Mouse (Mus musculus): ENCODE results near the gene Lamb3. TPM values are rescaled to one million over a fixed set of nuclear protein-coding genes. Genes with fewer than 3 reads are reported as not detected.

The Lamb3 gene
- polyA plus RNA-seq, 1 experiment = not detected

DNA sequence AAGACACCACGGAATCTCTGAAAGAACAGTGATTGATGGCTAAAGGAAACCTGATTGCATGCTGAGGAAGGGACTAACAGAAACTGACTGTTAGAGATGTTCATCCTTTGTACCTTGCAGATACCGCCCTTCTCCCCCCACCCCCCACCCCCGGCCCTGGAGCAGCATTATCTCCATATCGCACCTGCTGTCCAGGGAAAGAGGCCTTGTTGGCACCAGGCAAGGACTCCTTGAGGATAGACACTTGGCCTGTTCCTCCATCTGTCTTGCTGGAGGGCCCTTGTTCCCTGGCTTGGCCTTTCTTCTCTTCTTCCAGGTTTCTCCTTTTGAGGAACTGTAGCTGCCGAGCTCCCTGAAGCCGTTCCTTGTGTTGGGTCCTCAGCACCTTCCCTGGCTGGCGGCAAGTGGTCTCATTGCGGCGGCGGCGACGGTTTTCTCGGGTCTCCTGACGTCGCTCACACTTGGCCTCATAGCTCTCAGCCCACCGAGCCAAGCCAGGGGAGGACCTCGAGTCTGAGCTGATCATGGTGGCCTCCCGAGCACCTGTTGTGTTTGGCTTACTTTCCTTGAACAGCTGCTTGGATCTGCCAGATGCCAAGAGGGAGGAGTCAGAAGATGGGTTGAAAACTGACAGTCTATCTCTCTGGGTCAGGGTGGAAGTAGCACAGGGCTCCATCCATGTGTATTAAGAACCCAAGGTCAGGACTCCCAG lies 9.8 kb upstream of the Lamb3 start:
- 88% methylated on average over 18 of the region's 18 CpGs for WGBS
- no peak for TF ChIP-seq CTCF (IDR thresholded peaks at IDR 0.05; ENCODE audit: insufficient read depth, low read depth, low read length)
- no peak for TF ChIP-seq POLR2A (IDR thresholded peaks at IDR 0.05; ENCODE audit: insufficient read depth, low read depth, low read length)
- Histone ChIP-seq H3K27ac (ENCODE audit: insufficient read depth, low read depth, low read length) (no peak overlapping the region), H3K4me3 (ENCODE audit: insufficient read depth, low read depth, low read length) (no peak overlapping the region), H3K4me1 (ENCODE audit: control insufficient read depth, insufficient read depth, low read length) (no peaks in the 10 kb centered on the region)

DNA sequence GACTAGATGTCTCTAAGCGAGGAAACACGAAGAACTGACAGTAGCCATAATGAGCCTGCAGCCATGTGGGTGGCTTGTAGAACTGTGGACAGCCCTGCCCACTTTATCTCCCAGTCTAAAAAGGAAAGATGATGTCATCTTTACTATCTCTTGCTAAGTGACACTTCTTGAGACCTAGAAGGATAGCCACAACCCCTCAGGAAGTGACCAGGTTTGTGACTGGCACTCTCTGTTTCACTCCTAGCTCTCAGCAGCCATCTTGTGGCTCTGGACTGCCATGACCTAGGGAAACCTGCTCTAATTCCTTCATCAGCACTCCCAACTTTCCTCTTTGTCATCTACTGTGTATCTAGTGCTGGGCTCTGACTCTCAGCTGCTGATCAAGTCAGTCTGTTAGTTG lies 9.2 kb upstream of the Lamb3 start:
- no peak for TF ChIP-seq POLR2A (IDR thresholded peaks at IDR 0.05; ENCODE audit: insufficient read depth, low read depth, low read length)
- TF ChIP-seq CTCF (IDR thresholded peaks at IDR 0.05; ENCODE audit: insufficient read depth, low read depth, low read length) = no peak
- Histone ChIP-seq H3K27ac (ENCODE audit: insufficient read depth, low read depth, low read length) (no peak overlapping the region), H3K4me1 (ENCODE audit: control insufficient read depth, insufficient read depth, low read length) (no peaks in the 10 kb centered on the region), H3K4me3 (ENCODE audit: insufficient read depth, low read depth, low read length) (no peak overlapping the region)
- 91% methylated on average over 2 of the region's 2 CpGs for WGBS

DNA sequence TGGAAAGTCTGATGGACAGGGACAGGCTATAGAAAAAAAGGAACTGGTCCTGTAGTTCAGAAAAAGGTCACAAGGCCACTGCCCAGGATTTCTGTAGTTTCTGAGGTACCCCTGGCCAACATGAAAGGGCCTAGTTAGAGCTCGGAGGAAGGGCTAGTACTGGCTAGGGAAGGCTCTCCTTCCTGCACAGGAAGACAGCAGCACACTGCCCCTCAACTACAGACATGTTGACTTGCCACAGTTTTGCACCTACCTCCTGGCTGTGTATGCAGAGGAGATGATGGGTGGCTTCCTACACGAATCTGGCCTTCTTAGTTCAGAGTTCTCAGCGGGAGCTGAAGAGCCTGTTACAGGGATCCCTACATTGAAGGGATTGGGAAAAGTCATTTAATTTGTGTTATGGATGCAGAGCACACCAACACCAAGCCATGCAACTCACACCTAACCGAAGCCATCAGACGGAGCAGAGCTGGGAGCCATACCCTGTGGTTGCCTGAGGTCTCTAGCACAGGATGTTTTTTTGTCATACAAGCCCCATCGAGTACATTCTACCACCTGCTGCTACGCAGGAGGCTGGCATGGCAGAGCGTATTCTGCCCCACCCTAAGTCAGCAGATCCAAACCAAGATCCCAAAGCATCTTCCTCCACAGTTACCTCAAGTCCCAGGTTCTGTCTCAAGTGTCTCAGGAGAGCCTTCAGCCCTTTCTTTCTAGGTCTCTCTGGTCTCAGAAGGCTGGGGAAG lies 6.7 kb upstream of the Lamb3 start:
- no peak for TF ChIP-seq POLR2A (IDR thresholded peaks at IDR 0.05; ENCODE audit: insufficient read depth, low read depth, low read length)
- TF ChIP-seq CTCF (IDR thresholded peaks at IDR 0.05; ENCODE audit: insufficient read depth, low read depth, low read length) = no peak
- WGBS = 89% methylated on average over 8 of the region's 8 CpGs
- peak overlapping the region; percentile 53; the same call in 1 of the 2 replicates for H3K27ac ChIP-seq (ENCODE audit: insufficient read depth, low read depth, low read length)
- H3K4me1 ChIP-seq (ENCODE audit: control insufficient read depth, insufficient read depth, low read length) = no peaks in the 10 kb centered on the region
- no peak overlapping the region; the same call in 1 of the 2 replicates for H3K4me3 ChIP-seq (ENCODE audit: insufficient read depth, low read depth, low read length)

DNA sequence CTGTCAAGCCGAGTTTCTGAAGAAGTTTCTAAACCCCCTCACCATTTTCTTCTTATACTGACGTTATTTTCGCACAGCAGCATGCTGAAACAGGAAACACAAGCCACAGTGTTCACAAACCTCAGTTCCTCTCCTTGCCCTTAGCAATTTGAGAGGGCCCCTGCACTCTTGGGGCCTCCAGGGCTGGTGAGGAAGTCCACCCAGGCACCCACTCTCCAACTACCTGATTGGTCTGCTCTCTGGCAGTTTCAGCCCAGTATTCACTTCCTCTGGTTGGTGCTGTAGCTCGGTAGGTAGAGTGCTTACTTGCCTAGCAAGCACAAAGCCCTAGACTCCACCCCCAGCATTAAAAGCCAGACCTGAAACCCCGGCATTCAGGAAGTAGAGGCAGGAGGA lies 6.1 kb upstream of the Lamb3 start, which contains the start of gene Traf3ip3:
TSS of gene Traf3ip3 (minus strand) at position 321 of the 396 bp plus-strand sequence.
- no peak for TF ChIP-seq POLR2A (IDR thresholded peaks at IDR 0.05; ENCODE audit: insufficient read depth, low read depth, low read length)
- no peak for TF ChIP-seq CTCF (IDR thresholded peaks at IDR 0.05; ENCODE audit: insufficient read depth, low read depth, low read length)
- Histone ChIP-seq H3K4me3 (ENCODE audit: insufficient read depth, low read depth, low read length) (no peak within 1 kb of the TSS; the same call in 1 of the 2 replicates), H3K4me1 (ENCODE audit: control insufficient read depth, insufficient read depth, low read length) (no peaks in the 10 kb centered on the region), H3K27ac (ENCODE audit: insufficient read depth, low read depth, low read length) (peak within 1 kb of the TSS; percentile 53; the same call in 1 of the 2 replicates)
- 79% methylated on average over 5 of the region's 5 CpGs for WGBS

DNA sequence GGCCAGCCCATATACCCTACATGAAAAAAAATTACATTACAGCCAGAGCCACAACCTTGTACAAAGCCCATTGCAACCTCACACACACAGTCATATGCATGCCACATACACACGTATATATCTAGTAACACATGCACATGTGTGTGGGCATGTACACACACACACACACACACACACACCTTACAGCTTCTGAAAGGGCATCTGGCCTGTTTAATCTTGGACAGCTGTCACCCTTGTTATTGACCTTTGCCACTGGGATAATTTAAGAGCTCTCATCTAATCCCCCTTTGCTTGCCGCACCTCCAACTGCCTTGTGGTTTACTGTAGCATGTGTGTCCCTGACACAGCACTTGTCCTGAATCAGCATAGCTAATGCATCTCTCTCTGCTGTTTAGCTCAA lies 3.7 kb upstream of the Lamb3 start:
- Histone ChIP-seq H3K4me1 (ENCODE audit: control insufficient read depth, insufficient read depth, low read length) (no peaks in the 10 kb centered on the region), H3K4me3 (ENCODE audit: insufficient read depth, low read depth, low read length) (no peak overlapping the region), H3K27ac (ENCODE audit: insufficient read depth, low read depth, low read length) (no peak overlapping the region)
- 94% methylated on average over 2 of the region's 2 CpGs for WGBS
- TF ChIP-seq POLR2A (IDR thresholded peaks at IDR 0.05; ENCODE audit: insufficient read depth, low read depth, low read length) (no peak), CTCF (IDR thresholded peaks at IDR 0.05; ENCODE audit: insufficient read depth, low read depth, low read length) (no peak)

DNA sequence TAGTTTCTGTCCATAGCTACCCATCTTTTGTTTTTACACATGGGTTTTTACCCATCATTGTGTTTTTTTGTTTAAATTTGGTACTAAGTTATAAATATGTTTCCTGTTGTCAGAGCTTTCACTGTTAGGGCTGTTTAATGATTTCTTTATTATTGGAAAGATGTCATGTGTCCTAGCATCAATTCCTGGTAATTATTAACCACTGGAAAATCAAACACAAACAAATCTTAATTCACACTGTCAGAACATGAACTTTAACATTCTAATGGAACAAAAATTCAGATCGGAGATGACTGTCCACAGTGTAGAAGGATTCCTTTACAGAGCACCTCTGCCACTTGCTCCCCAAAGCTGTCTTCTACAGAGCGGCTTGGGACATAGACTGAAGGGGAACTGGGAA lies 2.1 kb upstream of the Lamb3 start:
- Histone ChIP-seq H3K27ac (ENCODE audit: insufficient read depth, low read depth, low read length) (no peak overlapping the region), H3K4me1 (ENCODE audit: control insufficient read depth, insufficient read depth, low read length) (no peaks in the 10 kb centered on the region), H3K4me3 (ENCODE audit: insufficient read depth, low read depth, low read length) (no peak overlapping the region)
- TF ChIP-seq POLR2A (IDR thresholded peaks at IDR 0.05; ENCODE audit: insufficient read depth, low read depth, low read length) (no peak), CTCF (IDR thresholded peaks at IDR 0.05; ENCODE audit: insufficient read depth, low read depth, low read length) (no peak)
- 97% methylated on average over 2 of the region's 2 CpGs for WGBS

DNA sequence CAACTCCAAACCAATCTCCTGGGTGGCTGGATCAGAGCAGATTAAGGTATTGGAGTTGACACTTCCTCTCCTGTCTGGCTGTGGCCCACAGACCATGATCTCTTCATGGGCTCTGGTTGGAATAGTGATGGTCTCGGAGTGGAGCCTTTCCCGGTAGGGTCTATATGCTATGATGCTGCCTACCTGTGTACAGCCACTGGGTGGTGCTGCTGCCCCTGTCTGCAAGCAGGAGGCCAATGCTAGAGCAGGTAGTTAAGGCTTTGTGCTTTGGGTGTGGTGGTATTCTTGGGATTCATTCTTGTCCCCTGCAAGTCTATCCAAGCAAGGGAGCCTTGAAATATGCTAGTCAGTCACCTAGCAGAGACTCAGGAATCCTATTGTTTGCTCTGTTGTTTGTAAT lies 679 bp downstream of the Lamb3 start:
- Histone ChIP-seq H3K4me1 (ENCODE audit: control insufficient read depth, insufficient read depth, low read length) (no peaks in the 10 kb centered on the region), H3K4me3 (ENCODE audit: insufficient read depth, low read depth, low read length) (no peak overlapping the region), H3K27ac (ENCODE audit: insufficient read depth, low read depth, low read length) (no peak overlapping the region)
- WGBS = 33% methylated on average over 2 of the region's 2 CpGs
- peak; percentile 40; the same call in 1 of the 2 replicates for TF ChIP-seq CTCF (IDR thresholded peaks at IDR 0.05; ENCODE audit: insufficient read depth, low read depth, low read length)
- no peak for TF ChIP-seq POLR2A (IDR thresholded peaks at IDR 0.05; ENCODE audit: insufficient read depth, low read depth, low read length)

DNA sequence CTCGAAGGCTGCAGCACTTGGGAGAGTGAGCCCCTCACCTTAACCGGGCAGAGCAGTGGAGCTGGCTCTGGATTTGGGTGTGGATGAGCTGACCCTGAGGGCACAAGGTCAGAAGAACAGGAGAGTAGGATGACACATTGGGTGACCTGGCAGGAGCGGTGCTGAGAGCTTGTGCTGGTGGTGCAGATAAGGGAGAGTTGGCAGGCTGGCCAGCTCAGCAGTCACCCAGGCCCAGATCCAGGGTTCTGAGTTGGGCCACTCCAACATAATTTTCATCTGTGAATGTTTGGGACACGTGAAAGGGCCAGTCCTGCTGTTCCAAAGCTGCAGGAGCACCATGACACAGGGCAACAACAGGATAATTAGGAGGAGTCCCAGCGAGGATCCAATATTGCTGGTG lies 3.9 kb downstream of the Lamb3 start:
- no peak overlapping the region for H3K27ac ChIP-seq (ENCODE audit: insufficient read depth, low read depth, low read length)
- H3K4me3 ChIP-seq (ENCODE audit: insufficient read depth, low read depth, low read length) = no peak overlapping the region
- H3K4me1 ChIP-seq (ENCODE audit: control insufficient read depth, insufficient read depth, low read length) = no peaks in the 10 kb centered on the region
- 85% methylated on average over 5 of the region's 5 CpGs for WGBS
- TF ChIP-seq POLR2A (IDR thresholded peaks at IDR 0.05; ENCODE audit: insufficient read depth, low read depth, low read length) = no peak
- TF ChIP-seq CTCF (IDR thresholded peaks at IDR 0.05; ENCODE audit: insufficient read depth, low read depth, low read length) = no peak

DNA sequence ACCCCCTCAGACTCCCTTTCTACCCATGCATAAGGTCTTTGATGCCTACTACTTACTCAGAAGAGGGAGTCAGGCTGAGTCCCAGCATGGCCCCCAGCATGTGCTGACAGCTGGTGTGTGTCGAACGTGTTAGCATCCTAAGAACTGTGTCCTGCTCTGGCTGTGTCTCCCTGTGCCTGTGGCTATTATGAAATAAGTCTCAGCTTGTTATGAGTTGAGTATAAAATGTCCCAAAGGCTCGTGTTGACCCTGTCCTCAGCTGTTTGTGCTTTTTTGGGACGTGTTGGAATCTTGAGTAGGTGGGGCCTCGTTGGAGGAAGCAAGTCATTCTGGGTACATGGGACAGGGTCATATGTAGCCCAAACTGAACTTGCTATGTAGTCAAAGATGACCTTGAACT lies 6.6 kb downstream of the Lamb3 start:
- H3K4me1 ChIP-seq (ENCODE audit: control insufficient read depth, insufficient read depth, low read length) = no peaks in the 10 kb centered on the region
- no peak overlapping the region for H3K27ac ChIP-seq (ENCODE audit: insufficient read depth, low read depth, low read length)
- H3K4me3 ChIP-seq (ENCODE audit: insufficient read depth, low read depth, low read length) = no peak overlapping the region
- WGBS = 82% methylated on average over 5 of the region's 5 CpGs
- TF ChIP-seq CTCF (IDR thresholded peaks at IDR 0.05; ENCODE audit: insufficient read depth, low read depth, low read length) (no peak), POLR2A (IDR thresholded peaks at IDR 0.05; ENCODE audit: insufficient read depth, low read depth, low read length) (no peak)

All from olfactory bulb, adult 2 months (tissue).